Mouse (Mus musculus) right cerebral cortex, postnatal 10 days (tissue): ENCODE results near the gene Cd209c.

Experiments
- DNase-seq, 2 experiments: peaks; one replicate each; pipeline ENCODE4 v3.0.0; 2021; ENCODE audit warnings: low spot score in 2 of 2

Cd209c gene

GRCm38 (mm10) chr8:3954646-3955045 lies at the start of gene Cd209c:
Gene Cd209c (minus strand): TSS chr8:3954746.
- no peak for DNase-seq

- no peak for DNase-seq
Observed at GRCm38 (mm10) chr8:3994219-3994618, 39.7 kb upstream of the Cd209c start.

- DNase-seq = no peak
Observed at GRCm38 (mm10) chr8:3956037-3956436, 1.5 kb upstream of the Cd209c start.

- DNase-seq = no peak
Observed at GRCm38 (mm10) chr8:3940023-3940422, 14.5 kb downstream of the Cd209c start.

DNA sequence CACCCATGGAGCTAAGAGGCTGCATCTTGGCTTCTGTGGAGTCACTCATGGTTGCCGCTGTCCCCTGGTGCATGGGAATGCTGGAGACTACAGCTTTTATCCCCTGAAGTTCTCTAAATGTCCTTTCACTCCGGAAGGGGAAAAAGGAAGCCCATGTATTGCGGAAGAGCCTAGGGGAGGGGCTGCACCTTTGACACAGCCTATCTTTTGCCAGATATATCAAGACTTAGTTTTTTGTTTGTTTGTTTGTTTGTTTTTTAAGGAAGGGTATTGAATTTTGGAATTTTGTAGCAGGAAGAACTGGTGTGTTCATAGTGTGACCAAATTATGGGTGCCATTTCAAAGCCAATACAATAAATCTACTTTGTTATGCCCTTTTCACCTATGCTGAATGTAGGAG lies 27.8 kb downstream of the Cd209c start, which contains the start of gene Cd209b:
TSS of gene Cd209b (minus strand) at position 101 of the 400 bp plus-strand sequence.
- DNase-seq = no peak
